Mouse (Mus musculus): ENCODE measurements around the gene Gmds.

Gene Gmds

GRCm38 (mm10) chr13:32020455-32021249 is 317.9 kb downstream of the Gmds start:
- no peak for DNase-seq

GRCm38 (mm10) chr13:32019256-32019620 is 319.3 kb downstream of the Gmds start:
- DNase-seq, result no peak

DNA sequence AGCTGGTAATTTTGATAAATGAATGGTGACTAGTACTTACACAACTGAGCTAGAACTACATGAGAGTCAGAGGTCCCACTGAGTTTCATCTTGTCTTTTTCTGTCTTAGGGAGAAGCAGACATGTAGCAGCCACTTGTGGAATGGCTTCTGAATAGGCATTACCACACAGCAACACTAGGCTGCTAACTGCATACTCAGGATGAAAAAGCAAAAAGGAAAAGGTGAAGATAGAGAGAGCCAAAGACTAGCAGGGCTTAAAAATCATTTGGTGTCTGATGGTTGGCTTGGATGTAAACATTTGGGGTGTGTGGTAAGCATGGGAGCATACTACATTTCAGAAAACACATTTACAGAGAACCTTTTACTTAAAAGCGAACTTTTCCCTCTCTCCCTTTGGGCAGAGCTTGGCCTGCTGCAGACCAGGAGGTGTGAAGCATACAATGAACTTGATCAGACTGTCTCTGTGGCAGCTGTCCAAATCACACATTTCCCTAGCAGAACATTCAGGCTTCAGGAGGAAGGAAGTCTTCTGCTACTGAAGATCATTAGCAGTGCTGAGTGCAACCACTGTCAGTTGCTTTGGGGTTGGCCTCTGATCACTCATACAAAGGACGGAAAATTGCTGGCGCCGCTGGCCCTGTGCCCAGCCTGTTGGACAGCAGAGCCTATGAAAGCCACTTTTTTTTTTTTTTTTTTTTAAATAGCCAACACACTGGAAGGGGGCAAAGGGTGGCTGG is 319.9 kb downstream of the Gmds start:
- no peak for DNase-seq

GRCm38 (mm10) chr13:32008802-32009201 is 329.7 kb downstream of the Gmds start:
- no peak for DNase-seq

DNA sequence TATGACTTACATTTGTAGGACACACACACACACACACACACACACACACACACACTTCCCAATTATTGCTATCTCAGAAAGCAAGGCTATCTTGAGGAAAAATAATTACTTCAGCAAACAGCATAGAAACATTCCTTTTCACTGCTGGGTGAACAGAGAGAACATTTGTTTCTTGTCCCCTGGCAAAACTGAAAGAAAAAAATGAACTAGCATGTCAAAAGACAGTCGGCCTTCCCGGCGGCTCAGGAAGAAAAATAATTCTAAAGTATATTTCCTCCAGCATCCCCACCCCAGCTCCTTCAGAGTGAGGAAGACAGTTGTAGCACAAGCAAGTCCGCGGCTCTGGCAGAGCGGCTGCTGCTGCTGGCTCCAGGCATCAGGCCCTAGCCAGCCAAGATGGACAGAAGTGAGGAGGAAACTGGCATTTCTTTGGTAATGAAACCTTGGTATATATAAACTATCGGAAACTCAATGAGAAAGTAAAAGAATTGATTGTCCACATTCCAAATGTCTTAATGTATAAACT is 330.4 kb downstream of the Gmds start:
- DNase-seq, result no peak

DNA sequence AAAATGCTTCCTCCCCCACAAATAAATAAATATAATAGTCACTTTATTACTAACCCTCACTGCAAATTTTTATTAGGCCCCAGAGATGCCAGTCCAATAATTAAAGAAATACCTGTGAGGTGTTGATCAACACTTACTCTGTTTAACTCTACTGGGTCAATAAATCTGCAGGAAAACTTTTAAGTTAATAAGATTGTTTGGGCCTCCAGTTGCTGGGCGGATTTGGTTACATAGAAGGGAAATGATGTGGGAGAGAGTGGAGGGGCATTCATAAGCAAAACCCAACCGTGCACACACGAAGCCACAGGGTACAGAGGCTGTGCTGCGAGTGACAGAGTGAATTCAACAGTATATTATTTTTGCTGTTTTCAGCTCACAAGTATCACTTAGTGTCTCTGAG is 345.1 kb downstream of the Gmds start:
- no peak for DNase-seq

GRCm38 (mm10) chr13:31992409-31993201 is 345.9 kb downstream of the Gmds start:
- no peak for DNase-seq

DNA sequence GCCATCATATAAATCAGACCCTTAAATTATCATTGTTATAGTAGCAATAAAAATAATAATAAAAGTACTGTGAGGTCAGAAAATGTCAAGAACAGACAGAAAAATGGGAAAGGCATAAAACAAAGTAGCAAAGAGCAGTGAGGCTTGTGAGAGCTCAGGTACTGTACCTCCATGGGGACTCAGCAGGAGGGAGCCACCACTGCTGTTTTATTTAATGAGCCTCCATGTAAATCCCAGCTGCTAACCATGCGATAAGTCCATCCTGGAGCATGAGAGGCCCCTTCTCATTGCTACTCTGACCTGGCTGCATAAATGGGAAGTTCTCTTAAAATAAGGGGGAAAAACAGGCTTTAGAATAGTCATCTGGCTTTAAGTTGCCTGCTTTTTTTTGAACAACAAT is 357.3 kb downstream of the Gmds start:
- no peak for DNase-seq

- DNase-seq, result no peak
Measured at GRCm38 (mm10) chr13:31978126-31978525, 360.4 kb downstream of the Gmds start.

GRCm38 (mm10) chr13:31974751-31975479 is 363.6 kb downstream of the Gmds start:
- no peak for DNase-seq

DNA sequence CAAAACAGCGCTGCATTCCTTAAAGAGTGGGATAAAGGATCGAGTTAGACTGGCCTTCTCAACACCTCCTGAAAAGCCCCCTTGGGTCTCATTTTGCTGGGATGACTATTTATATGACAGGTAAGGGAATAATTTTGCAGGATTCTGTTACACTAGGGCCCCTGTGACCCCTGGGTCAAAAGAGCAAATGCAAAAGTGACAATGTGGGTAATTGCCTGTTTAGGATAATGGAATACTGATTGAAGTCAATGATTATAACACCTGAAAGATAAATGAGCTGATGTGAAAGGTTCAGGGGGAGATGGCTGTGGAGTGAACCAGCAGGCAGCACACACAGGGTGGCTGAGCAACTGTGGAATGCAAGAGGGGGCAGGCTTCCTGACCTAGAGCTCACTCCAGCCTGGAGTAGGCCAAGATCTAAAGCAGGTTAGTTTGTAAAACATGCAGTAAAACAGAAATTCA is 367.5 kb downstream of the Gmds start:
- DNase-seq, result no peak

- DNase-seq, result no peak
Measured at GRCm38 (mm10) chr13:31968272-31968671, 370.3 kb downstream of the Gmds start.

DNA sequence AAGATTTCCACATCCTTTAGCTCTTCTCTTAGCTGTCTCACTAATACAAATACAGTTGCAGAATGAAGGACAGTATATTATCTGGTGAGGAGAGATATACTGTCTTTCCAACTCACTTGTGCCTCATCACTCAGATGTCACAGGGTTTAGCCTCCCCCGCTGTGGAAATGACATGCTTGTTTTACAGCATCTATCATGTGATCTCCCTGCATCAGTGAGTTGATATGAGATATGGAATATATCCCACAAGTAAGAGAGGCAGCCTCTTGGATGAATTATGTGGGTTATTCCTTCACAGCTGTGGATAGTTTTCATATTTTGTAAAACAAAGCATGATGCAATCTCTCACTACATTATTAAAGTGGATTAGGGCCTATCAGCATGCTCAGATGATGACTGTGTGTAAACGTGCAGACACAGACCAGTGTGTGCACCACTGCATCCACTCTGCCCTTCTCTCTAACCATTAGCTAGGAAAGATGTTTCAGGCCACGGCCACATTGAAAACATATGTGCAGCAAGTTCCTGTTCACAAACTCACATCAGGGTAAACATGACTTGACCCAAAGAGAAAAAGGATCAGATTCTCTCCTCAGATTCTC is 371.5 kb downstream of the Gmds start:
- no peak for DNase-seq

DNA sequence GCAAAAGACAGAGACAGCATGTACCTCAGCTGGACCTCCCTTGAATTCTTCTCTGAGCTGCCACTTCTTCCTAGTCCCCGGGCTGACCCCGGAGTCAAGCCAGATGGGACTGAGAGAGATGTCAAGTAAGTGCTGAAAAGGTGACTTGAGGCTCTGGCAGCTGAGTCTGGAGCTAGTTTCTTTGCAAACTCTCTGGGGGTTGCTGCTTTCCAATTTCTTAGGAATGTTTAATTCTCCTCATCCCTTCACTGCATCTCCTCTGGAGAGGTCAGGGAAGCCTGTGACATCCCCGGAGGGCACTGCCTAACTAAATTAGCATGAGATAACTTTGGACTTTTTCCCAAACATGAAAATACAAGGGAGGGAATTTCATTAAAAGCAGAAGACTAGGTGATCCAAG is 378.0 kb downstream of the Gmds start:
- no peak for DNase-seq

DNA sequence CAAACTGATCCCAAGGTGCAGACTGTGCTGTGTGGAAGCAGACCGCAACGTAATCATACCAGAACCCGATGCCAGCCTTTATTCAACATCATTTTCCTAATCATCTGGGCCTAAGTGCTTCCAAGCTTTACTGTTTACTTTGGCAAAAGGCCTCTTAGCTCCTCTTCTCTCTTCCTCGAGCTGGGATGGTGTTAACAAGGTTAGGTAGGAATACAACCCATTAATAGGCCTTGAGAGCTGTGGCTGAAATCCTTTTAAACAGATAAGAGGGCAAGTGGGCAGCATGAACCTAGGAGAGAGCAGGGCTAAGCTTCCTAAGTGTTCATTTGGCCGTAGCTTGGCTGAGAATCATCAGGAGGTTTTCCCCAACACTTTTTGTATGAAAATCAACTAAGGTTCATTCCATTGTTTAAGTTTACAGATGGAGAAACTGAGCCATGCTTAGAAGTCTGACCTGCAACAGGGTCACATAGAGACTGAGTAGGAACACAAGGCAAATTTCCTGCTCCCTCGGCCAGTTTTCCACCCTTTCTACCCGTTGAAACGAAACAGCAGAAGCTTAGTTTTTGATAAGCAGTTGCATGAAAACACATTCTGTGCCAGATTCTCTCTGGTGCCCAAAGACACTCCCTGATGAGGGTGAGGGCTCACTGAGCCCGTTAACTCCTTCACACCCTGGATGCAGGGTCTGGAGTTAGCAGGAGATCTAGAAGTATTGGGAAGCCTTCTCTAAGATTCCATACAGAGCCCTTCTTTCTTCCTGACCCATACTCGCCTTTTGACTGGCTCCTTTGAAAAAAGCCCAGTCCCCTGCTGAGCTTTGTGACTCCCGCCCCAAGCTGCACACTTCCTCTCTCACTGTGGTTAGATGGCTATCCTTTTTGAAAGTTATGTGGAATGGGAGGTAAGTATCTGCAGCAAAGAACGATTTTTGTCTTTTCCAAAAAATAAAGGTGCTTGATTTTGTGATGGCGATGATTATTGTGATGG is 379.9 kb downstream of the Gmds start:
- no peak for DNase-seq

GRCm38 (mm10) chr13:31956584-31956983 is 382.0 kb downstream of the Gmds start:
- DNase-seq, result peak; percentile 64

DNA sequence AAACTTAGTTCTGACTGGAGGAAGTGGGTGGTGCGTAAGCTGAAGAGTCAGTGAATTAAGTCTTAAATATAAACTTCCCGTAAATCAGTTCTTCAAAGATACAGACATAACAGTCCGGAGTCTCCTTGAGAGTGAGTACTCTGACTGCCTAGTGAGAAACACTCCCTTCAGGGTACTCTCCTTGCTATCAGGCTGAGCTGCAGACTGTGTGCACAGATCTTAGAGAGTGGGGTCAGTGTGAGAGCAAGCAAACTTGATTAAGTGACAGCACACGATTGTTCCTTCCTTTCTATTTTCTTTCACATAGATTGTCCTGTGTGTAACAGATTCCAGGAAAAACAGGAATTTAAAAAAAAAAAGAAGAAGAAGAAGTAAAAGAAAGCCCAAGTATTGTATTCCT is 382.4 kb downstream of the Gmds start:
- DNase-seq, result no peak

- DNase-seq, result no peak
Measured at GRCm38 (mm10) chr13:31955171-31955570, 383.4 kb downstream of the Gmds start.

DNA sequence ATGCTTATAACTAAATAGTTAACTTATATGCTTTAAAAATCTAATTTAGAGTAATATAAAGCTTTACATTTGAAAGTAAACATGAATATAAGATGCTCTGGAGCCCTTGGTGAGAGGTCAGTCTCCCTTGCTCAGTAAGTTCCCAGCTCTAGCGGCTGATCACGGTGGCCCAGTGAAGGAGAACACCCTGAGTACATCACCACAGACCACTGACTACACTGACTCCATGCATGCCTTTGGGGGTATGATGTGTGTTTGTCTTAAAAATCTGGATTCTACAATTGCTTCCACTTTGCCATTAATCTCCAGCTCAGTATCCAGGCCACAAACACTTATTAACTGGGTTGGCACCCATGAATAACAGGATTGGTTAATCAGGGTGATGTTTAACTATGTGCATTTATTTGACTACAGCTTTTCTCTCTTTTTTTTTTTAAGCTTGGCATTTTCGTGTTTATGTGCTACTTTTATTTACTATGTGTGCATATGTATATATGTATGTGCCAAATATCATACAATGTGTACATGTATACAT is 393.8 kb downstream of the Gmds start:
- DNase-seq, result no peak

GRCm38 (mm10) chr13:31943482-31944275 is 394.9 kb downstream of the Gmds start:
- no peak for DNase-seq
